Mouse (Mus musculus) c-Kit-positive CD71-negative TER-119-negative erythroid progenitor cells, embryonic 14.5 days (primary cell): ENCODE results near the gene Cdc42bpa.
A peak's percentile ranks its signal among the peaks of the same experiment; 100 is the strongest.

Experiments used
- DNase-seq: peaks from one replicate; pipeline ENCODE4 v3.0.0-alpha.2; 2013; ENCODE audit warnings: low read depth

Gene Cdc42bpa

DNA sequence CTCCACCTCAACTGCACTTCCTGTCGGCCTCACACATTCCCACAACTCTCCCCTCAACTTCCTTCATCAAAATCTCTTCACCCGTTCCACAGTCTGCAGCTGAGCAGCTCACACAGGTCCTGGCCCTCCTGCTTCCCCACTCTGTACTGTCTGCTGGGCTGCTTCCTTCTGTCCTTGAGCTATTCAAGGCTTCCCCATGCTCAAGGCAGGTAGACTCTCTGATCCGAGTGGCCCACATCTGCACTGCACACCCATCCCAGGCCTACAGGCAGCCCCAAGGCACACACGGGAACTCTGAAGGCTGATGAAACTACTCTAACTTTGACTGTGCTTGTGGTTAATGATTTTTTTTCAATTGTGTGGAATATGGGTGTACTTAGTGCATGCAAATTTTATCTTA lies 232.6 kb downstream of the Cdc42bpa start:
- DNase-seq = no peak

DNA sequence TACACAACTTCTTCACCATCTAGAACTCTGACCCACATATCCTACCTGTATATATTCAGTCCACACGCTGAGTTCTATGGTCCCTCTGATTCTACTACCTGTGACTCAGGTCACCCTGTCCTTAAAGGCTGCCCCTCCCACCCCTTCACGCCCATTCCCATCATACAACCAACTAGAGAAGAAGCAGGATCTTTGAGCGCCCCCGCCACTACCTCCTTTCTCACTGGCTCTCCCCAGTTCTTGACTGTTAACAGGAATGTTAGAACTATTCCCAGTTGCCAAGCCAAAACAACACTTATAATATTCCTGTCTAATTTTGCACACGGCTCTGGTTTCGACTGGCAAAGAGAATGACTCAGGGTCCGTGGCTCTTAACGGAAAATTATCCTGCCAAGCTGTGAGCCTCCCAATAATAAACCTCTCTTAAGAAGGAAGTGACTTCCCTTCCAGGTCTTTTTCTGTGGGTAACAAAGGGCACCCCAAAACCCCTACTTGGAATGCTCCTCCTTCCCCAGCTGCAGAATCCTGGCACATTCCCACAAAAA lies 233.2 kb downstream of the Cdc42bpa start:
- no peak for DNase-seq

DNA sequence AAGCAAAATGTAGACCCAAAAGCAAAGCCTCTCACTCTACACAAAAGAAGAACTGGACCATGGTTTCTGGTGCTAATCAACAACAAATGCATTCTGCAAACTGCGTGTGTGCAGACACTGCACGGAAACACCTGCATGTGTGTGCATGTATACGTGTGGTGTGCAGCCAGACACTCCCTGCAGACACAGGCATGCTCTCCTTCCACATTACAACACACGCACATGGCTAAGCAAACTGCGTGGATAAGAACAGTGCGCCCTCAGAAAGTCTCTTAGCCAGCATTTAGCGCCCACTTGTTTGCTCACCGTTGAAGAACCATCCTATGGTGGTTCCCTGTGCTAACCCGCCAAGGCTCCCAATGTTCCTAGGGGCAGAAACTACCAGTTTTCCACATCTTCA lies 233.8 kb downstream of the Cdc42bpa start:
- no peak for DNase-seq

DNA sequence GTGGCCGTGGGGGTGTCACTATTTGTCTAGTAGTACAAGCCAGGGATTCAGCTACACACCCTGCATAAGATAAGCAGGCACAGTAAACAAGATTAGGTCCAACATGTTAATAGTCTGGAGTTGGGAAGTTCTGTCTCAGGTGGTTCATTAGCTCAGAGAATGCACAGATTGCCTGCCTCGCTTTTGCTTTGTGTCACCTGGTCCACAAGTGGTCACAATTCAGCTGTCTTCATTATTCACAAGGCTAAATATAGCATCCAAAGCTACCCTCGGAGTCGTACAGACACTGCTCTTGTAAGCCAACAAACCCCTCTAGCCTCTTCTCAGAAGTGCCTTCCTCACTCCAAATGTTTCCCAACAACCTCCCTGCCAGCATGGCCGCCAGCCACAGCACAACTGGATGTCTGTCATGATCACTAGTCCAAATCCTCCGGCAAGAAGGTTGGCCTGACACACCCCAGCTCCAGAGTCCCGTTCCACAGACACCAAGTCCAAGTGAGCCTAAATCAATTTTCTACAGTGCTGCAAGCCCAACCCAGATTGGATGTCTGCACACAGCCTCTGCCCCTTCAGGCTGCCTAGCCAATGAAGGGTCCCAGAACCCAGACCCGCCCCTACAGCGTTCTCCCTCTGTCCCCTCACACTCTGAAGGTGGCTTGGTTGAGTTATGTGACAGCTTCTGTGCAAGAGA lies 234.7 kb downstream of the Cdc42bpa start:
- no peak for DNase-seq

DNA sequence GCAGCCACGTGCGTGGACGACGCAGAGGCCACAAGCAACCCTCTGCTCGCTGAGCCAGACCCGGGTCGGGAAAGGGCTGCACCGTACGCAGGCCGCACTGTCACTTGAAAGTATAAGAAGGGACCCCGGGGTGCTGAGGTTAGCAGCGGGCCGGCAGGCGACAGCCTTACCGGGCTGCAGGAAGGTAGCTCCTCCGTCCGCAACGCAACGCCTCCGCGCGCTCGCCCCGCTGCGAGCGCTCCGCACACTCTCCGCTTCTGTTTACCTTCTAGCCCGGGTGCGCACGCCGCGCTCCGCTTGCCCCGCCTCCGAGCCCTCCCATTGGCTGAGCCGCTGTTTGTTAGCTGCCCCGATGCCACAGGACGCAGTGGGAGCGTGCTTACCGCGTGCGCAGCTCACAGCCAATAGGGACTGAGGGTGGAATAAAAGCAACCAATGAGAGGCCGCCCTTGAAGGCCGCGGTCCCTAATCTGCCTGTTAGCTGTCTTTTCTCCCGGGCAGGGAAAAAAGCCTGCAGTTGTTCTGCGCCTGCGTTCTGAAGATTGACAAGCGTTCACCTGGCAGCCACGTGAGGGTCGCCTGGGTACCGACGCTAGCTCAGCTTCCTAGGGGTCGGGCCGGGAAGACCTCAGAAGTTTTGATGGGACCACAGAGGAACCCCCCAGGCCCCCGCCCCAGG lies 235.6 kb downstream of the Cdc42bpa start:
- peak; percentile 93 for DNase-seq

DNA sequence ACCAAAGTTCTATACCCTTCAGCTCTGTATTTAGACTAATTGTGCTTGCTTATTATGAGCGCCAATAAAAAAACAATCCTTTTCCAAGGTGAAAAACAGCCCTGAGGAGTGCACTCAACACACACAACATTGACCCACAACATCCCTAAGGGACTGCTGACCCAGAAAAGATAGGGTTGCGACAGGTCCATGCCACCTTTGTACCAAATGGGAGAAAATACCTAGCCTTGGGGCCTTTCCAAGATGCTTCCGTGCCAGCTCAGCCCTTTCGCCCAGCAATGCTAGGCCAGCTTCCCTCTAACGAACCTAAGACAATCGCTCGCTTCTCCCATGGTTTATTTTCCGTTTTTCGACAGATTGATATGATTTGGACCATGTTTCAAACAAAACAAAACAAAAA lies 236.2 kb downstream of the Cdc42bpa start:
- DNase-seq = no peak

DNA sequence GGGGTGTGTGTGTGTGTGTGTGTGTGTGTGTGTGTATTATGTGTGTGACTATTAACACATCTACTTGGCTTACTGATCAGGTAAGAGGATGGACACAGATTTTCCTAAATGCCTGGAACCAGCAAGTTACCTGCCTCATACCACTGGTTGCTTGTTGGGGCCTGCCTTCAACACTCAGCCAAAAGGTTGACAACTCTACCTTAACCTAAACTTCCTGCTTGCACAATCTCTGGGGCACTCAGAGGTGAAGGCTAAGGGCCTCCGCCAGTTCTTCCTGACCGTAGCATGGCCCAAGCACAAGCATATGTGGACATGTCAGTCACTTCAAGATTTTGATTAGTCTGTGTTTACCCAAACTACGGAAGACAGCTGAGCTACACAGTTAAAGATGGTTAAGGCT lies 237.7 kb downstream of the Cdc42bpa start:
- DNase-seq = no peak

DNA sequence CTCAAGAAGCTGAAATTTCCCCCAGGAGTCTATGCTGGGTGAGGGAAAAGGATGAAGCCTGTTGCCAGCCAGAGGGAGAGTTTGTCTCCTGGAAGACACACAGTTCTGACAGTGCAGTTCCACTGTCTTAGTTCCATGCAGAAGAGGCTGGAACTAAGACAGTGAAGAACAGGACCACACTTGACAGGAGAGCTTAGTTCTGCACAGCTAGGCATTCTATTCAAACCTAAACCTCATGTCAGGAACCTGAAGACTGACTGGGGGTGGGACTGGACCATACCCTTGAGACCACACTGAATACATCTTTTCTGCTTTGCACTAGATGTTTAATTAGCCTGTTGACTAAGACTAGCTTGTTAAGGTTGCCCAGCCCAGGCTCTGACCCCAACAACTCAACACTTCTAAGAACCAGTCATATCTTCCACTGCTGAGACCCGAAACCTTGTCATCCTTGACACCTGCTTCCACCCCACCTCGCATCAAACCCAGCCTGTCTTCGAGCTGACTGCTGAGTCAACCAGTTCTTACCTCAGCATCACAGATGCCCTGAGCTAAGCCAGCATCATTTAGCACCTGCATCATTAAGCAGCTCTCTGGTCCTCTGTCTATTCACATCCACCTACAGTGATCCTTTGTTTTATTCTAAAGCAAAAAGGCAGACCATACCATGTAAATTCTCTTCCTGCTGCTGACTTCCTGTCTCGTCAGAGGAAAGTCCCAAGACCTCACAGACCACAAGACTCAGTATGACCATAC lies 238.9 kb downstream of the Cdc42bpa start, which contains the start of gene Coq8a:
Coq8a (minus strand) TSS at position 644 of the 756 bp plus-strand sequence.
- DNase-seq = no peak

DNA sequence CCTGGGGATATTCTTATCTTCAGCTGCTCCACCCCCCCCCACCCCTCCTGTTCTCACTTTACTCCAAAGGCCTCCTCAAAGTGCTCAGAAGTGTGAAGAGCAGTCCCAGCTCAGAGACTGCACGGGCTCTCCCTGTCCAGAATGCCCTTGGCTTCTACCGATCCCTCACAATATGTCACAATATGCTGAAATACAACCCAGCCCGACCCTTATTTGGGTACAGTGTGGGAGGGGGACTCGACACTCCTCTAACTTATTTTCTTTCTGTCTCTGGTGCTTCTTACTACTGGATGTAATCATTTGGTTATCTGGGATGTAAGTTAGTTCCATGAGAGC lies 239.4 kb downstream of the Cdc42bpa start:
- no peak for DNase-seq

DNA sequence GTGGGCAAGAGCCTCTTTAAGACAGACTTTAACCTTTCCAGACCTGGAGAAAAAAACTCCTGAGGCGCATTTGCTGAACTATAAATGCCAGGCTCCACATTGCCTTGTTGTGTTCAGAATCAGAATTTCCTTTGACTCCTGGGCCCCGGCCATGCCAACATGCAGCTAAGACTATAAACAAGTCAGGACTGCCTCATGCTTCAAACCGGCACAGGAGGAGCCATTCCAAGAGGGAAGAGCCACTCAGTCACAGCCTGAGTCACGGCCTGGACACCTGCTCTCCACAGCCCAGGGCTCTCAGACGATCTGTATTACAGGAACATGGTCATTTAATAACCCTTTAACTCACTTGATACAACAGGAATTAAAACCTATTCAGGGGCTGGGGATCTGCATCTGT lies 240.4 kb downstream of the Cdc42bpa start:
- no peak for DNase-seq

DNA sequence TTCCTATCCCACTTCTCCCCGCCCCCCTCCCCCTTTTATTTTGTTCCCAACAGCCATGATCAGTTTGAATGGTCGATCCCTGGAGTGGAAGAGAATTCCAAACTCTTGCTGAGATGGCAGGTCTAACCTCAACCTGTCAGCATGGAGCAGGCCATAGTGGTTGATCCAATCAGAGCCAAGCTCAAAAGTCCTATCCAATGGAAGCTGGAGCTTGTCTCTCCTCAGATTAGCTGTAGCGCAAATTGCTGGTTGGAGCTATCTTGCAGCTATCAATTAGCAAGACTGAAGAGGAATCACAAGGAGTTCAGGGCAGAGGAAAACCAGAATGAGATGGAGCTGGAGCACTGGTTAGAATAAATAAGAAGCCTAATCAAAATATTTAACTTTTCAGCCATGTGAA lies 248.1 kb downstream of the Cdc42bpa start:
- no peak for DNase-seq

DNA sequence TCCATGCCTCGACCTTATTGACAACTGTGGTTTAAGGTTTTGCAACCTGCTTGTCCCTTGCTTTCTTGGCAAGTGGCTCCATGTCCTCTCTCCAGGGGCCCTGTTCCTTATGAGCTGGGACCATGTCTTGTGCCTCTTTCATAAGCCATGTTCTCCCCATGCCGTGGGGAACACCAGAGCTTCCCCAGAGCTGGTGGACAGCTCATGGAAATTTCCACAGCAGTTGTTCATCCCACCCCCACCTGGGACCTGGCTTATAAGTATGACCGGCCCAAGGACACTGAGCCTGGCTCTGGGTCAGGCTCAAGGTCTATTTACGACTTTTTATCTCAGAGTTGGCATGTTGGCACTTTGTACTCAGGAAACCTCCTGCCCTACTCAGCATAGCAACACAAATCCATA lies 249.8 kb downstream of the Cdc42bpa start:
- DNase-seq = no peak

DNA sequence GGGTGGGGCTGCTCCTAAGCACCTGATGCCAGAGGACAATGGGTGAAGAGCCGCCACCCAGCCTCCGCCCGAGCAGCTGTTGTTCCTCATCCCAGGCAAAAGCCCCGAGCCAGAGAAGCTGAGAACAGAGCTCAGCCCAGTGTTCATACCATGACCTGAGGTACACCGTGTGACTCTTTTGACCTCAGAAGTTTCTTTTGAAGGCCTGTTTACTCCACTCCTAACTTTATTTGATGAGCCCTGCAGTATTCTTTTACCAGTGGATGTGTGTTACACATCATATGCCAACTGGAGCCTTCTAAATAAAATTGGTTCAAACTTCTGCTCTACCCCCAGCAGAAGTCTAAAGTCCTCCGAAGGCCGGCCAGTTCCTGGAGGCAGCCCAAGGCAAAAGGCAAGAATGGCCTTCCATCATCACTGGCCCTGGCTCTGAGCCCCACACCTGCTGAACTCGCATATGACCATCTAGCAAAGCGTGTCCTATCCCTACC lies 250.6 kb downstream of the Cdc42bpa start:
- no peak for DNase-seq

DNA sequence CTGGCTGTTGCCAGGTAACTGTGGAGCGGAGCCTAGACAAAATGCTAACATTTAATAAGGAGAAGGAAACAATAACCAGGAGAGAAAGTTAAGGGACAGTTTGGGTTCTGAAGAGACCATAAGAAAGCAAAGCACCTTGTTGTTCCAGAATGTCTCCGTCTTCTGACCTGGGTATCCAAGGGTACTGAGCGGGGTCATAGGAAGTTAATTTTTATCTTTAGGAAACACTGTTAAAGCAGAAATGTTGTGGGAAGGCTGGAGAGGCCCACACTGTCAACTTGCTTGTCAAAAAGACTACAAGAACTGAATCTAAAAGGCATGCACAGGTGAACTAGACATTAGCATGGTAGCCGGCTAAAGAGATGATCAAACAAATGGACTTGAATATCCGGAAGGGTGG lies 252.6 kb downstream of the Cdc42bpa start:
- DNase-seq = no peak

DNA sequence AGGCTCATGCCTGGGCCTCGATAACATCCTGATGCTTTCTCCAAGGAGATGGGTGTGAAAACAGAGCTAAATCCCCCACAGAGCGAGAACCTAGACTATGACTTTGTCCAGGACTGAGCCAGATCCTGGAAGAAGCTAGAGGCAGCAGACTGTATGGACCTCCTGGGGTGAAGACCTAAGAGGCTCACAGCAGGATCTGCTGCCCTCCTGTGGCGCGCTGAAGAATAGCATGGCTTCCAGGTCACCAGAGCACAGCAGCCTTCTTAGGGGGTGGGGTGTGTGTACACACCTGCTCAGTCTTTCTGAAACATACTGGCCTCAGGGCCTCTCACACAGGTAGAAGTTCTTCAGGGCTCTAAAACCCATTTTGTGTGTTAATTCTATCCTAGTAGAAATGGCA lies 254.8 kb downstream of the Cdc42bpa start:
- DNase-seq = peak; percentile 32
